Comparison of ENCODE assay signal across 9 mouse cellular contexts in genomic region chr9:110132921-110133320, GRCm38 (mm10). TPM values are rescaled to one million over a fixed set of nuclear protein-coding genes. Genes with fewer than 3 reads are reported as not detected.
A peak's percentile ranks its signal among the peaks of the same experiment; 100 is the strongest.
DNase-seq lines count a peak whose midpoint lies in the region; ATAC-seq and TF ChIP-seq lines count a peak whose summit lies in the region.
"Had no signal": no experiment of that assay in that cellular context is flagged by ENCODE, and none has a peak within 500 bp of the region (broad histone marks: within the 10 kb centered on the region; RNA-seq: fewer than 3 reads in every experiment).

No protein-coding gene starts in this region.

- 54% methylated on average over 6 of the region's 6 CpGs for WGBS in heart, embryonic 13.5 days
- WGBS in heart, adult 2 months, result 49% methylated on average over 6 of the region's 6 CpGs
- WGBS in hindbrain, embryonic 12.5 days, result 64% methylated on average over 6 of the region's 6 CpGs
- 73% methylated on average over 6 of the region's 6 CpGs for WGBS in midbrain, embryonic 10.5 days

- no peak for TF ChIP-seq EP300 in heart, adult 2 months (IDR thresholded peaks at IDR 0.05; ENCODE audit: insufficient read depth, low read depth, low read length)

- H3K4me3 ChIP-seq in heart, embryonic 13.5 days, result peak overlapping the region; percentile 88
- H3K4me3 ChIP-seq in heart, adult 2 months, result no peak overlapping the region; the same call in 1 of the 2 replicates
- H3K4me3 ChIP-seq in ES-E14 (ENCODE audit: insufficient read depth in 1 of 2, low read depth in 1 of 2, low read length in 2 of 2, poor library complexity in 1 of 2, severe bottlenecking in 1 of 2), result peak overlapping the region; percentile 71 to 89
- peak overlapping the region; percentile 96 for H3K4me3 ChIP-seq in hindbrain, embryonic 12.5 days
- peak overlapping the region; percentile 76 for H3K4me3 ChIP-seq in midbrain, embryonic 10.5 days

- no peak for ATAC-seq in heart, embryonic 13.5 days (ENCODE audit: extremely low read depth, insufficient number of reproducible peaks, low FRiP score, low TSS enrichment)
- ATAC-seq in hindbrain, embryonic 12.5 days (ENCODE audit: low FRiP score), result no peak

- no peaks in the 10 kb centered on the region for H3K9me3 ChIP-seq in heart, embryonic 13.5 days
- no peaks in the 10 kb centered on the region for H3K9me3 ChIP-seq in ES-E14 (ENCODE audit: control insufficient read depth, insufficient read depth, low read depth, low read length)
- no peaks in the 10 kb centered on the region for H3K9me3 ChIP-seq in hindbrain, embryonic 12.5 days (replicated peaks)
- H3K9me3 ChIP-seq in midbrain, embryonic 10.5 days (replicated peaks), result no peaks in the 10 kb centered on the region

- peaks cover 2% of the 10 kb centered on the region for H3K79me2 ChIP-seq in heart, adult 2 months (replicated peaks; ENCODE audit: control insufficient read depth, insufficient read depth, low read length)

- no peak for TF ChIP-seq POLR2A in heart, adult 2 months (IDR thresholded peaks at IDR 0.05; ENCODE audit: insufficient read depth, low read depth, low read length)

- intact Hi-C loops in heart, adult 2 months (cut with DNase I), result no loop called here

- no peaks in the 10 kb centered on the region for H3K27me3 ChIP-seq in heart, embryonic 13.5 days (replicated peaks)
- H3K27me3 ChIP-seq in heart, adult 2 months (ENCODE audit: control insufficient read depth, insufficient read depth, low read length), result no peaks in the 10 kb centered on the region
- no peaks in the 10 kb centered on the region for H3K27me3 ChIP-seq in hindbrain, embryonic 12.5 days
- H3K27me3 ChIP-seq in midbrain, embryonic 10.5 days (ENCODE audit: low read depth, poor library complexity, severe bottlenecking), result no peaks in the 10 kb centered on the region

- no peak overlapping the region for H3K27ac ChIP-seq in heart, embryonic 13.5 days (replicated peaks)
- H3K27ac ChIP-seq in heart, adult 2 months, result no peak overlapping the region
- no peak overlapping the region for H3K27ac ChIP-seq in ES-E14 (ENCODE audit: insufficient read depth, low read depth, low read length, poor library complexity, severe bottlenecking)
- H3K27ac ChIP-seq in hindbrain, embryonic 12.5 days, result no peak overlapping the region
- H3K27ac ChIP-seq in midbrain, embryonic 10.5 days (replicated peaks), result peak overlapping the region; percentile 97

- no peak for DNase-seq in heart, adult 2 months
- DNase-seq in ES-E14 (ENCODE audit: low read depth, low spot score), result no peak
- DNase-seq in midbrain, embryonic 10.5 days (ENCODE audit: low spot score), result no peak
- DNase-seq in c-Kit-positive CD71-positive TER-119-positive erythroid progenitor cells, embryonic 14.5 days (ENCODE audit: low spot score), result no peak
- DNase-seq in thymus, postnatal 14 days, result no peak
- no peak for DNase-seq in cerebellum, adult 11-12 months
- DNase-seq: kidney, adult 11 months had no signal

- H3K36me3 ChIP-seq in heart, embryonic 13.5 days, result peaks cover 41% of the 10 kb centered on the region
- H3K36me3 ChIP-seq in heart, adult 2 months (ENCODE audit: control insufficient read depth, insufficient read depth, low read length), result peaks cover 2% of the 10 kb centered on the region; the same call in 1 of the 2 replicates
- peaks cover 13% of the 10 kb centered on the region for H3K36me3 ChIP-seq in ES-E14 (ENCODE audit: control insufficient read depth, insufficient read depth, low read length, poor library complexity, severe bottlenecking)
- H3K36me3 ChIP-seq in hindbrain, embryonic 12.5 days, result peaks cover 26% of the 10 kb centered on the region
- peaks cover 49% of the 10 kb centered on the region for H3K36me3 ChIP-seq in midbrain, embryonic 10.5 days

- no peak for TF ChIP-seq CTCF in heart, adult 2 months (IDR thresholded peaks at IDR 0.05)

- in situ Hi-C loops in ES-E14 (cut with MboI; ENCODE audit: low sequenced_read_pairs in 2 of 2, unreplicated experiment in 2 of 2), result no loop called here

- peak overlapping the region; percentile 84 for H3K4me2 ChIP-seq in heart, embryonic 13.5 days
- peak overlapping the region; percentile 60 for H3K4me2 ChIP-seq in hindbrain, embryonic 12.5 days (replicated peaks)

- H3K4me1 ChIP-seq in heart, embryonic 13.5 days, result peaks cover 33% of the 10 kb centered on the region
- H3K4me1 ChIP-seq in heart, adult 2 months (ENCODE audit: control insufficient read depth, insufficient read depth, low read length), result no peaks in the 10 kb centered on the region; the same call in none of the 2 replicates
- H3K4me1 ChIP-seq in ES-E14 (ENCODE audit: control insufficient read depth in 2 of 2, insufficient read depth in 2 of 2, low read length in 2 of 2, poor library complexity in 1 of 2), result no peaks in the 10 kb centered on the region; a peak in 1 of 4 replicates
- peaks cover 26% of the 10 kb centered on the region for H3K4me1 ChIP-seq in hindbrain, embryonic 12.5 days
- H3K4me1 ChIP-seq in midbrain, embryonic 10.5 days, result peaks cover 31% of the 10 kb centered on the region

- peak overlapping the region; percentile 97 for H3K9ac ChIP-seq in heart, embryonic 13.5 days
- no peak overlapping the region for H3K9ac ChIP-seq in heart, adult 2 months (ENCODE audit: low read depth, low read length)
- H3K9ac ChIP-seq in ES-E14 (ENCODE audit: insufficient read depth, low read depth, low read length, poor library complexity, severe bottlenecking), result peak overlapping the region; percentile 95; the same call in 1 of the 2 replicates
- peak overlapping the region; percentile 92 for H3K9ac ChIP-seq in hindbrain, embryonic 12.5 days

TF ChIP-seq in ES-E14, 5 proteins besides CTCF, POLR2A, EP300 and RAD21:
- TF ChIP-seq ZC3H11A (IDR thresholded peaks at IDR 0.05; ENCODE audit: borderline replicate concordance, low read depth, low read length) (no peak), CHD2 (IDR thresholded peaks at IDR 0.05; ENCODE audit: low read depth, low read length) (no peak), MAFK (IDR thresholded peaks at IDR 0.05; ENCODE audit: insufficient read depth, low read depth, low read length) (peak; percentile 99)

RNA-seq across cellular contexts. Expression of gene Dhx30, which starts 15.3 kb away (rescaled TPM):
- 98.0 and 98.2 TPM in 2 replicates for polyA plus RNA-seq in heart, embryonic 13.5 days (2015; fragmentation: Nextera tagmentation; extraction: Ambion mirVana)
- total RNA-seq in heart, adult 2 months (2021), result 10 to 100 TPM; 64.8 to 68.6 TPM
- 56.7 and 73.5 TPM in 2 replicates for polyA plus RNA-seq in heart, adult 2 months (2012; rRNA removed)
- 191 and 204 TPM in 2 replicates for total RNA-seq in ES-E14 (2012; rRNA removed)
- 203 and 206 TPM in 2 replicates for polyA plus RNA-seq in hindbrain, embryonic 12.5 days (2016; fragmentation: Nextera tagmentation; extraction: Ambion mirVana)
- 185 and 203 TPM in 2 replicates for polyA plus RNA-seq in midbrain, embryonic 10.5 days (2016; fragmentation: Nextera tagmentation; extraction: Ambion mirVana)

RNA-seq across cellular contexts. Expression of gene Smarcc1, which starts 15.4 kb away (rescaled TPM):
- polyA plus RNA-seq in heart, embryonic 13.5 days (2015; fragmentation: Nextera tagmentation; extraction: Ambion mirVana), result 76.9 TPM in 2 replicates
- total RNA-seq in heart, adult 2 months (2021), result 10 to 100 TPM; 24.1 to 25.2 TPM
- 8.4 and 10.6 TPM in 2 replicates for polyA plus RNA-seq in heart, adult 2 months (2012; rRNA removed)
- total RNA-seq in ES-E14 (2012; rRNA removed), result 56.9 and 64.3 TPM in 2 replicates
- 211 and 225 TPM in 2 replicates for polyA plus RNA-seq in hindbrain, embryonic 12.5 days (2016; fragmentation: Nextera tagmentation; extraction: Ambion mirVana)
- polyA plus RNA-seq in midbrain, embryonic 10.5 days (2016; fragmentation: Nextera tagmentation; extraction: Ambion mirVana), result 180 and 185 TPM in 2 replicates
